Mouse (Mus musculus): ENCODE measurements at regions not wholly inside any gene's neighbourhood (a gene's known extent, or its start where the extent isn't known, plus 50 kb on each side); places are given as distances from the start of the nearest gene placed in this dataset.
A peak's percentile ranks its signal among the peaks of the same experiment; 100 is the strongest.

- intact Hi-C loops (cut with DNase I) = no loop called here
- no peak for DNase-seq
These were observed 1208.9 kb downstream of the Brinp3 start for GRCm38 (mm10) chr1:147703467-147703866.

GRCm38 (mm10) chr1:147729930-147730329, 1235.4 kb downstream of the Brinp3 start:
- intact Hi-C loops (cut with DNase I) = no loop called here
- DNase-seq = no peak

- peak in 1 of 2 experiments; percentile 1 for DNase-seq
- intact Hi-C loops (cut with DNase I) = no loop called here
These were observed 1271.5 kb downstream of the Brinp3 start for GRCm38 (mm10) chr1:147766094-147766493.

DNA sequence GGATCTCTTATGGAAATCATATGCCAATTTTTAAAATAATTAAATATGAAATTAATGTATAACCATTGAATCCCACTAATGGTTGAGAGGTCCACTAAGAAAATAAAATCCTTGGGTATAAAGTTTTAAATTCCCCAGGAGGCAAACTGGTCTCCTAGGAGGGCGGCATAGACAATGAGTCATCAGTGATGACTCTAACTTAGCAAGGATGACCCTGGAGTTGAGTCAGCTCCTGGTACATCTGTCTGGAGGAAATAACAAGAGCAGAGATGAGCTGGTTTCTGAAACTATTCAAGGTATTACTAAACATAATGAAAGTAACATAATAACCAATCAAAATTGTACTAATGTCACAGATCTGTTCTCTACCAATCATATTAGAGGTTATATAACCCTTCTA, 1308.2 kb downstream of the Brinp3 start:
- no peak for DNase-seq
- intact Hi-C loops (cut with DNase I) = no loop called here

Data from heart, postnatal 14 days (tissue).